Mouse (Mus musculus) stomach, postnatal 0 days (tissue): Measurements from ENCODE around the gene Fads3. TPM values are rescaled to one million over a fixed set of nuclear protein-coding genes. Genes with fewer than 3 reads are reported as not detected.

Experiments
- ATAC-seq: fragments of 200-750 bp; cut with Nextera tagmentation; 2 replicates; pipeline ENCODE4 v1.8.0; 2017; ENCODE audit not compliant: low FRiP score, low TSS enrichment
- DNase-seq: peaks from one replicate; pipeline ENCODE4 v3.0.0-alpha.2; 2016; ENCODE audit warnings: low spot score
- H3K27ac ChIP-seq: fragments of 300-500 bp; sonication (generic); replicated peaks from 2 replicates; pipeline ENCODE4 v1.5.1; 2014; ENCODE audit warnings: mild to moderate bottlenecking, control low read depth
- H3K27me3 ChIP-seq: fragments of 300-500 bp; sonication (generic); 2 replicates; pipeline ENCODE4 v1.6.1; 2014; ENCODE audit warnings: low read length; ENCODE audit not compliant: control insufficient read depth, insufficient read depth
- H3K36me3 ChIP-seq: fragments of 300-500 bp; sonication (generic); 2 replicates; pipeline ENCODE4 v1.6.1; 2014; ENCODE audit warnings: low read length, mixed read lengths; ENCODE audit not compliant: control insufficient read depth, insufficient read depth
- H3K4me1 ChIP-seq: fragments of 300-500 bp; sonication (generic); replicated peaks from 2 replicates; pipeline ENCODE4 v1.6.1; 2014; ENCODE audit warnings: antibody characterized with exemption; ENCODE audit not compliant: control insufficient read depth, insufficient read depth
- H3K4me2 ChIP-seq: fragments of 300-500 bp; sonication (generic); replicated peaks from 2 replicates; pipeline ENCODE4 v1.6.1; 2014; ENCODE audit warnings: low read depth, mild to moderate bottlenecking, control low read depth, moderate library complexity
- H3K4me3 ChIP-seq: fragments of 300-500 bp; sonication (generic); 2 replicates; pipeline ENCODE4 v1.5.1; 2014; ENCODE audit warnings: low read depth, low read length, control low read depth
- H3K9ac ChIP-seq: fragments of 300-500 bp; sonication (generic); 2 replicates; pipeline ENCODE4 v1.6.1; 2014; ENCODE audit warnings: mild to moderate bottlenecking, low read length, control low read depth, mixed read lengths
- H3K9me3 ChIP-seq: fragments of 300-500 bp; sonication (generic); 2 replicates; pipeline ENCODE4 v1.6.1; 2016; ENCODE audit warnings: low read length; ENCODE audit not compliant: control insufficient read depth
- CTCF ChIP-seq: IDR thresholded peaks from 2 replicates; pipeline ENCODE4 v1.5.1; 2016; ENCODE audit warnings: antibody characterized with exemption, low read depth, mild to moderate bottlenecking, moderate library complexity
- EP300 ChIP-seq: optimal IDR thresholded peaks from 2 replicates; pipeline ENCODE3; 2016; ENCODE audit warnings: antibody characterized with exemption
- WGBS: fragments of 180-500 bp; shearing (Covaris S2); extraction: QIAGEN DNeasy Blood & Tissue Kit; methylation state at CpG from one replicate; pipeline ENCODE4 v1.1.7; 2014; 5-methylcytosine and 5-hydroxymethylcytosine counted together
- polyA plus RNA-seq: library from polyadenylated mRNA; unstranded; fragments of >200 nt; fragmentation: Nextera tagmentation; extraction: Ambion mirVana; gene quantifications from 2 replicates; pipeline ENCODE4 v1.2.1, GENCODE M21; 2015

Fads3 gene
- polyA plus RNA-seq, 1 experiment from 2014 or later = 27.5 TPM

DNA sequence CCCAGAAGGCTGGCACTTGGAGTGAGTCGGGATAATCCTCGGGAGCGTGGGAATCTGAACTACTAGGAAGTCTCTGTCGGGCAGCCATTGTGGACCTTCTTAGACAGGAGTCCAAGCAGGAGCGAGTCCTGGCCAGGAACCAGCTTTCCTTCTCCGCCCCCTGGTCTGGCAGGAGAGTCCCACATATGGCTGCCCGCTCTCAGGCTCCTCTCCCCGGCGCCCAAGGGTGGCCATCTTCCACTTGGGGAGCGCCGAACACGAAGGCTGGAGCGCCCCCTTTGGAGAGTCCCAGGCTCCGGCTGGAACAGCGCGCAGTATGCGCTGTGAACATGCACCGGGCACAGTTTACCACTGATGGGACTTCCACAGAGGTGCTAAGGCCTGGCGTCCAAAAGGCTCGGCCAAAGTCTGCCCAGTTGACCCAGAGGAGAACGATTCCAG is 59.3 kb downstream of the Fads3 start:
- H3K27me3 ChIP-seq = no peaks in the 10 kb centered on the region
- no peaks in the 10 kb centered on the region for H3K9me3 ChIP-seq
- H3K36me3 ChIP-seq = no peaks in the 10 kb centered on the region
- H3K4me2 ChIP-seq = peak overlapping the region; percentile 74
- no peaks in the 10 kb centered on the region for H3K4me1 ChIP-seq
- H3K4me3 ChIP-seq = peak overlapping the region; percentile 67
- TF ChIP-seq EP300 (no peak), CTCF (peak; percentile 82)
- DNase-seq (peak; percentile 92), ATAC-seq (peak; percentile 88)
- WGBS = under 1% methylated on average over 21 of the region's 21 CpGs
- H3K9ac ChIP-seq = peak overlapping the region; percentile 69
- peak overlapping the region; percentile 88 for H3K27ac ChIP-seq

DNA sequence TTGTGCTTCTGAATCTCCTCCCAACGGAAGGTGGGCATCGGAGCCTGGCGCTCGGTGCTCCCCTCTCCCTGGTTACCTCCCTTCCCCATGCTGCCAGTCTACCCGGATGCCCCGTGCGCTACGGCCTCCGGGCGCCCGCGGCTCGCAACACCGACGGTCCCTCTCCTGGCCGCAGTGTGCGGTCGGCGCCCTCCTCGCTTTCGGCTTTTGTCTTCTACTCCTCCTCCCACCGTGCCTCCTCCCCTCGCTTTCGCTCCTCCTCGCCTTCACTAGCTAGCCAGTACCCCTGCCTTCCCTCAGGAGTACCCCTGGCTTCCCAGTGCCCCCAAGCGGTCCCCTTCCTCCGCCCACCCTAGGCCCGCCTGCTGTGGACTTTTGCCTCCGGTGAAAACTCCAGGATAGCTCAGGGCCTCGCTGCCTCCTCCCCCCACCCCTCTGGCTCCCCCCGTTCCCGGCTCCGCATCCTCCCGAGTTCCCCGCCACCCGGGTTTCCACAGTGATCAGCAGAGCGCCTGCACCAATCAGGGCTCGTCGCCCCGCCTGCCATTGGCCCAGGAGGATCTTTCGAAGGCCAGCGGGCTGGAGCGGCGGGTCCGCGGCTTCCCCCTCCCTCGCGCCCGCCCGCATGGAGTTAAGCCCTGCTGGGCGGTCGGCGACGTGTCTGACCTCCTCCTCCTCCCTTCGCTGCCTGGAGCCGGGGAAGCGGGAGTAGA is 60.1 kb downstream of the Fads3 start, which contains the start of gene Fads2:
Fads2 (minus strand) TSS at position 406 of the 713 bp plus-strand sequence.
- H3K27ac ChIP-seq = peak within 1 kb of the TSS; percentile 88
- H3K27me3 ChIP-seq = no peaks in the 10 kb centered on the region
- DNase-seq = peak; percentile 90
- peak within 1 kb of the TSS; percentile 74 for H3K4me2 ChIP-seq
- TF ChIP-seq EP300 (no peak), CTCF (peak; percentile 50)
- H3K36me3 ChIP-seq = no peaks in the 10 kb centered on the region
- no peaks in the 10 kb centered on the region for H3K9me3 ChIP-seq
- ATAC-seq = peak; percentile 92
- no peaks in the 10 kb centered on the region for H3K4me1 ChIP-seq
- WGBS = 0% methylated on average over 53 of the region's 57 CpGs
- H3K9ac ChIP-seq = peak within 1 kb of the TSS; percentile 69
- H3K4me3 ChIP-seq = peak within 1 kb of the TSS; percentile 67

DNA sequence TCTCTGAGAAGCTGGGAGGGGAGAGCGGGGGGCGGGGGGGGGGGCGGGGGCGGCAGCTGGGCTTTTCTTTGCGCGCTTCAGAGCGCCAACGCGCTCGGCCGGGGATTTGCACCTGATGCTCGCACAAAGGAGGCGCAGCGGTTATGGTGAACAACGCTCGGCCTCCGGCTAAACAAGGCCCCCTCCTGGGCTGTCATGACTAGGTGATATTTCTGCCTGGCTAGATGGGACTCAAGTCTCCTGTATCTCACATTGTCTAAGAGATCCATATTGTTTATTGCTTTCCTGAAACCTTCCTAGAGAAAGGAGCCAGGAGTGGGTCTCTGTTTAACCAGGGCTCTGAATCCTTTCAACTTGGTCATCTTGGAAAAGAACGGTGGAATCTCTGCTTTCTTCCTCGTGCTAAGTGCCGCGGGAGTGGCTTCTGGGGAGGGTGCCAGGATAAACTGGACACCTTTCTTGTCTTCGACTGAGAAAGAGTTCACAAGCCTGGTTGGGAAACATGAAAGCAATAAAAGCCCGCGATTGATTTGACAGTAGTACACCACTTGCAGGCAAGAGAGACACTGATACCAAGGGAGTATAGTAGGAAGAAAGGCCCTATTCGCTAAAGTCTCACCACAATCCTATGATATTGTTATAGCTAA is 60.8 kb downstream of the Fads3 start:
- ATAC-seq (no peak), DNase-seq (no peak)
- peak overlapping the region; percentile 74 for H3K4me2 ChIP-seq
- TF ChIP-seq EP300 = no peak
- TF ChIP-seq CTCF = no peak
- WGBS = 5% methylated on average over 19 of the region's 25 CpGs
- H3K9ac ChIP-seq = peak overlapping the region; percentile 69
- peak overlapping the region; percentile 88 for H3K27ac ChIP-seq
- H3K4me1 ChIP-seq = no peaks in the 10 kb centered on the region
- no peaks in the 10 kb centered on the region for H3K27me3 ChIP-seq
- H3K4me3 ChIP-seq = peak overlapping the region; percentile 67
- no peaks in the 10 kb centered on the region for H3K36me3 ChIP-seq
- no peaks in the 10 kb centered on the region for H3K9me3 ChIP-seq

- Histone ChIP-seq H3K9me3 (no peaks in the 10 kb centered on the region), H3K4me1 (no peaks in the 10 kb centered on the region), H3K9ac (no peak overlapping the region), H3K27ac (no peak overlapping the region), H3K36me3 (no peaks in the 10 kb centered on the region), H3K4me2 (no peak overlapping the region), H3K27me3 (no peaks in the 10 kb centered on the region), H3K4me3 (no peak overlapping the region)
- TF ChIP-seq EP300 = no peak
- TF ChIP-seq CTCF = no peak
- 79% methylated on average over 6 of the region's 6 CpGs for WGBS
- DNase-seq (no peak), ATAC-seq (no peak)
Measured at GRCm38 (mm10) chr19:10104234-10104633, 62.9 kb downstream of the Fads3 start.

GRCm38 (mm10) chr19:10105034-10105493 is 63.7 kb downstream of the Fads3 start:
- H3K27ac ChIP-seq = no peak overlapping the region
- DNase-seq (no peak), ATAC-seq (no peak)
- H3K4me1 ChIP-seq = no peaks in the 10 kb centered on the region
- TF ChIP-seq CTCF (no peak), EP300 (no peak)
- H3K27me3 ChIP-seq = no peaks in the 10 kb centered on the region
- H3K9me3 ChIP-seq = no peaks in the 10 kb centered on the region
- no peak overlapping the region for H3K4me2 ChIP-seq
- no peak overlapping the region for H3K4me3 ChIP-seq
- H3K36me3 ChIP-seq = no peaks in the 10 kb centered on the region
- 80% methylated on average over 10 of the region's 10 CpGs for WGBS
- H3K9ac ChIP-seq = no peak overlapping the region

DNA sequence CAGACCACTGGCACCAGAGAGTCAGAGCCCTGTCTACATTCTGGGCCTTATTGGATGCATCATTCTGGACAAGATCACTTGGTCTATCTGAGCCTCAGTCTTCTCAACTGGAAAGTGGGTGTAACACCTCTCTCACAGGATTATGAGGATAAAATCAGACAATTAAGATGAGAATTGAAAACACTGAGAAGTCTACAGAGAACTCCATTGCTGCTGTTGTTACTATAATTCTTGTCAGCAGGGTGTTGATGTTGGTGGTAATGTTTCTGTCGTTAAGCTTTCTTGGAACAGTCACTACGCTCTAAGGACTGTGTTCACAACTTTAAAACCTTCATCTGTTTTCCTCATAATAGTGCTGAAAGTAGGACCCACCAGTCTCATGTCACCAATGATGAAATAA is 65.3 kb downstream of the Fads3 start:
- WGBS = 87% methylated on average over 2 of the region's 2 CpGs
- ATAC-seq = no peak
- H3K9me3 ChIP-seq = no peaks in the 10 kb centered on the region
- no peak for DNase-seq
- H3K27me3 ChIP-seq = no peaks in the 10 kb centered on the region
- TF ChIP-seq EP300 (no peak), CTCF (no peak)
- H3K4me2 ChIP-seq = no peak overlapping the region
- H3K9ac ChIP-seq = no peak overlapping the region
- H3K27ac ChIP-seq = no peak overlapping the region
- H3K36me3 ChIP-seq = no peaks in the 10 kb centered on the region
- H3K4me1 ChIP-seq = no peaks in the 10 kb centered on the region
- no peak overlapping the region for H3K4me3 ChIP-seq
